Comparison of ENCODE assay signal across 11 mouse cellular contexts in the genomic region with DNA sequence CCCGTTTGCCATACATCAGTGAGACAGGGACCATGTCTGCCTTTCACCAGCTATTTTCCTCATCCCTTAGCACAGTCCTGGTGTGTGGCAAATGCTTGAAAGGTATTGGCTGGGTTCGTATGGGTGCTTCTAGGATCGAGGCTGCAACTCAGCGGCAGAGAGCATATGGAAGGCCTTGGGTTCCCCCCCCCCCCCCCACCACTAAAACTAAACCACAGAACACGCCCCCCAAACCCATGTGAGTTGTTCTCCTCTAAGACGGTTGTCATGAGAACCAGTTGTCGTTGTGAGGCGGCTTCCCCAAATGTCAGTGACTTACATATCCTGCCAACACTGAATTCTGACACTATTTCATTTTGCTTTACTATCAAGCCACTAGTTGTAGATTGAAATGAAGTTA. TPM values are rescaled to one million over a fixed set of nuclear protein-coding genes. Genes with fewer than 3 reads are reported as not detected.
DNase-seq lines count a peak whose midpoint lies in the region; ATAC-seq and TF ChIP-seq lines count a peak whose summit lies in the region.
"Had no signal": no experiment of that assay in that cellular context is flagged by ENCODE, and none has a peak within 500 bp of the region (broad histone marks: within the 10 kb centered on the region; RNA-seq: fewer than 3 reads in every experiment).

No protein-coding gene starts in this region.

- no peak overlapping the region for H3K9ac ChIP-seq in liver, postnatal 0 days (replicated peaks)
- H3K9ac ChIP-seq: hindbrain, embryonic 13.5 days had no signal

- no peak for TF ChIP-seq CTCF in liver, postnatal 0 days (IDR thresholded peaks at IDR 0.05; ENCODE audit: low read depth)

- H3K27me3 ChIP-seq in liver, postnatal 0 days (ENCODE audit: insufficient read depth, low read length): no peaks in the 10 kb centered on the region
- H3K27me3 ChIP-seq: hindbrain, embryonic 13.5 days; limb, embryonic 12.5 days had no signal

- TF ChIP-seq EP300 in liver, postnatal 0 days (IDR thresholded peaks at IDR 0.05; ENCODE audit: low read depth): no peak

- no peak overlapping the region for H3K4me2 ChIP-seq in liver, postnatal 0 days (ENCODE audit: low read depth, low read length)
- H3K4me2 ChIP-seq: hindbrain, embryonic 13.5 days; limb, embryonic 12.5 days had no signal

- no peak overlapping the region for H3K4me3 ChIP-seq in liver, postnatal 0 days (ENCODE audit: low read depth, low read length)
- H3K4me3 ChIP-seq: hindbrain, embryonic 13.5 days; limb, embryonic 12.5 days had no signal

- WGBS in liver, postnatal 0 days (ENCODE audit: insufficient replicate concordance): 33% methylated on average over 8 of the region's 8 CpGs

- ATAC-seq in frontal cortex, adult (ENCODE audit: low TSS enrichment): 0 out of 2 replicates have a peak, but pooled peaks have one; percentile 9
- ATAC-seq in megakaryocyte progenitor cell, adult 5-6 weeks (replicated peaks; ENCODE audit: poor library complexity): peak; percentile 62
- ATAC-seq in liver, postnatal 0 days: no peak
- ATAC-seq in megakaryocyte-erythroid progenitor cell, adult 5-6 weeks (replicated peaks; ENCODE audit: low FRiP score, low TSS enrichment, poor library complexity, severe bottlenecking): no peak

- H3K27ac ChIP-seq in liver, postnatal 0 days (ENCODE audit: low read depth): no peak overlapping the region
- H3K27ac ChIP-seq: hindbrain, embryonic 13.5 days had no signal

- H3K4me1 ChIP-seq in liver, postnatal 0 days (ENCODE audit: insufficient read depth): peaks cover 7% of the 10 kb centered on the region

- H3K9me3 ChIP-seq in liver, postnatal 0 days (ENCODE audit: low read length): no peaks in the 10 kb centered on the region
- H3K9me3 ChIP-seq: hindbrain, embryonic 13.5 days; limb, embryonic 12.5 days had no signal

- DNase-seq in frontal cortex, postnatal 14 days (ENCODE audit: low spot score in 2 of 2): no peak
- peak; percentile 63 to 72 for DNase-seq in spleen, postnatal 36 days (ENCODE audit: low spot score in 2 of 2)
- DNase-seq in spleen, postnatal 4 days (ENCODE audit: low spot score in 2 of 2): no peak
- no peak for DNase-seq in liver, postnatal 0 days
- no peak for DNase-seq in heart, postnatal 36 days
- DNase-seq: gastrocnemius, postnatal 36 days had no signal

- H3K36me3 ChIP-seq in liver, postnatal 0 days (replicated peaks; ENCODE audit: insufficient read depth, low read length): no peaks in the 10 kb centered on the region
- H3K36me3 ChIP-seq: hindbrain, embryonic 13.5 days; limb, embryonic 12.5 days had no signal

- intact Hi-C loops in heart, postnatal 36 days (cut with DNase I): no loop called here

RNA-seq across cellular contexts. Expression of a gene that starts 24.9 kb away (rescaled TPM):
- total RNA-seq in megakaryocyte progenitor cell, adult 5-6 weeks (2015): 0.17 and 0.30 TPM in 2 replicates
- total RNA-seq in megakaryocyte progenitor cell, adult 5-6 weeks (2017): 0.07 and 0.08 TPM in 2 replicates
- 2.5 and 2.9 TPM in 2 replicates for polyA plus RNA-seq in liver, postnatal 0 days (2015; fragmentation: Nextera tagmentation; extraction: Ambion mirVana)
- 2.4 and 5.0 TPM in 2 replicates for total RNA-seq in megakaryocyte-erythroid progenitor cell, adult 5-6 weeks (2014; fragmentation: Nextera tagmentation)
- total RNA-seq in megakaryocyte-erythroid progenitor cell, adult 5-6 weeks (2017): 0.04 and 1.6 TPM in 2 replicates
- 10 to 100 TPM; 11.3 to 13.4 TPM for total RNA-seq in heart, postnatal 36 days (2021)

Comparison
In these comparisons a context has a peak if more than half of its experiments do, and no peak if none do; other contexts are left out.
1. DNase-seq: peak in spleen, postnatal 36 days (2 of 2); none in frontal cortex, postnatal 14 days (0 of 2), spleen, postnatal 4 days (0 of 2), liver, postnatal 0 days (single experiment) and heart, postnatal 36 days (0 of 2).
2. ATAC-seq: peak in frontal cortex, adult (single experiment) and megakaryocyte progenitor cell, adult 5-6 weeks (single experiment); none in liver, postnatal 0 days (single experiment) and megakaryocyte-erythroid progenitor cell, adult 5-6 weeks (single experiment).